Mouse (Mus musculus): ENCODE results near the gene Rpa1.
"Not testable (repeated sequence)": the region's sequence is repeated elsewhere in the genome, so short reads cannot be mapped to it uniquely, and the experiment has no call there.

Rpa1 gene

DNA sequence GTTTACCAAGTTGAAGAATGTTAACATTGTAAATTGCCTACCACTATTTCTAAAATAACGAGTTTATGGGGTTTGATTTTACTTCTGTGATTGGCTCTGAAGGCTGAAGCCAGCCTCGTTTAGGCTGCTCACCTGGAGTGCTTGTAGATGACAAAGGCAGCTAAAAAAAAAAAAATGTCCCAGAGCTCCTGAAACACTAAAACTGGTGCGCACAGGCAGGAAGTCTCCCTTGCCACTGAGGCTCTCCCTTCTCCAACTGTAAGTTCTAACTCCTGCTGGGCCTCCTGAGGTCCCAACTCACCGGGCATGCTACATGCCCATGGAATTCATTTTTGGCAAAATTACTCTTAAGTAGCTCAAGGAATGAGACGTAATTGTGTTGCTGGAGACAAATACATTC lies 28.9 kb downstream of the Rpa1 start:
- DNase-seq (ENCODE audit: low spot score), result no peak

DNA sequence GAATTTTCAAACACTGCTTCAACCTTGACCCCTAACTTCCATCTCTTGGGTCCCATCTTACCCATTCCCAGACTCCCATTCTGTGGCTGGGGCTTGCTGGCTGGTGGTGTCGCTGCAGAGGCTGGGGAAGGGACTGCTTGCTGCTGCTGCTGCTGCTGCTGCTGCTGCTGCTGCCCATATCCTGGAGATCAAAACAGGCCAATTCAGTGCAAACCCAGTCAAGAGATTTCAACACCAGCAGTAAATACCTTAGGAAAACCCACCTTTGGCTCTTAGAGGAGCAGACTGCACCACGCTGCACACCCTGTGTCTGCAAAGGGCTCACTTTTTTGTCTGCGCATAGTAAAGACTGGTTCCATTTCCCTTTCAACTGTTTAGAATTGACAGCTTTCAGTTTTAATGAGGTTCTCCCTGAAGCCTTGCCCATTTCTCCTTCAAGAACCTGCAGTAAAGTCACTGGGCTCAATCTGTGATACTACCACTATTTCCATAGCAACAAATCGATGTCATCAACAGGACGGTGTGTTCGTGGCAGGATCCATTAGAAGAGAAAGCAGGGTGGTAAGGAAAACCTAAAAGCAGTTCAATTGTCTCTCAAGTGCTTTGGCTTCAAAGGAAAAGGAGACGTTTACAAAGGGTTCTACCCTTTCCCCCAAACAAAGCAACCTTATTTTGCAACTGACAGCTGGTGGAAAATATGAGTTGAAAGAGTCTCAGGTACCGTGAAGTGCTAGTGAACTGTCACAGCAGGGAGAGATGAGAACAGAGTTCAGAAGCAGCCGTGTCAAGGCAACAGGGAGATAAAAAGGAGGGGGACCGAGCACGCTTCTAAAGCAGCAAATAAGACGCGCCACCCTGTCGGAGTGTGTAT lies 29.5 kb downstream of the Rpa1 start:
- no peak for DNase-seq (ENCODE audit: low spot score)

DNA sequence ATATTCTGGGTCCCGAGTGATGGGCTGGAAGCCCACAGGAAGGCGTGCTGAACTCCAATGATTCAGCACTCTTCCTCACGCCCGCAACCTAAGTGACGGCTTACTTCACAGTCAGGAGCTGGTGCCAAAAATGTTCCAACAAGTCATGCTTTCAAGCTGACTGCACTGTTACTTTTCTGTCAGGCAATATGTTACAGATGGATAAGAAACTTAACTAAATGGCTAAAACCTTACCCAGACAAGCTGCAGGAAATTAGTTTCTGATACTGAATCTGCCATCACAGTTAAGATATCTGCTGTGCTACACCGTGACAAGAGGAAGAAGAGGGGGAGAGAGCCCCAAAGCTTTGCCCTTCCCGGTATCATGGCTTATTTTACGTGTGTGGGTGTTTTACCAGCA lies 34.3 kb downstream of the Rpa1 start:
- no peak for DNase-seq (ENCODE audit: low spot score)

DNA sequence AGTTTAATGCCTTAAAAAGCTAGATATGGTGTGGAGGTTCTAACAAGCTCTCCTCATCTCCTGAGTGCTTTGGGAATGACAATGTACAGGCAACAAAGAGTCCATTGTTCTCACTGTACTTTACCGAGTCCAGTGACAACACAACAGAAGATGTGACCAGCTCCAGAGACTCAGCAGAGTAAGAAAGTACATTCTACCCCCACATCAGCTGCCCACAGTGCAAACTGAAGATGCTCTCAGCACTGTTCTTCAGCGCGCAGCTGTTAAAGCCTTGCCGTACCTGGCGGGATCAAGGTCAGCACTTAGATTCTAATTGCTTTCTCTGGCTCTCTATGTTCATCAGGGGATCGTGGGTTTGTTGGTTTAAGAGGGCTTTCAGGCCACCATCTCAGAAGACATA lies 36.4 kb downstream of the Rpa1 start:
- DNase-seq (ENCODE audit: low spot score), result no peak

DNA sequence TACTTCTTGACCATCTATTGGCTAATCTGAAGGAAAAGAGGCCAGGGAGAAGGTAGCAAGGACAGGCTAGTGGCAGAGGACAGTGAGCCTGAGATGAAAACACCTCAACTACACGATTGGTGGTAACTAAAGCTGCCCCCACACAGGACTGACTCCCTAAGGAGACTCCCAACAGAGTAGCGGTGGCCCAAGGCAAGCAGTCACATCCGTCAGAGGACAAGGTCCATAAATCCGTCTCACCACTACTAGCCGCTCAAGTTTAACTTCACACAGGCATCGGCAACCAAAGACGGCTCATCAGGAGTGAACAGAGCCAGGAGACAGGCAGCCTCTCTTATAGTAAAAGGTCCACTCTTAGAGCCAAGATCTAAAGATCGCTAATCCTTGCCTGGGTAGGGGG lies 37.3 kb downstream of the Rpa1 start:
- DNase-seq (ENCODE audit: low spot score), result no peak

DNA sequence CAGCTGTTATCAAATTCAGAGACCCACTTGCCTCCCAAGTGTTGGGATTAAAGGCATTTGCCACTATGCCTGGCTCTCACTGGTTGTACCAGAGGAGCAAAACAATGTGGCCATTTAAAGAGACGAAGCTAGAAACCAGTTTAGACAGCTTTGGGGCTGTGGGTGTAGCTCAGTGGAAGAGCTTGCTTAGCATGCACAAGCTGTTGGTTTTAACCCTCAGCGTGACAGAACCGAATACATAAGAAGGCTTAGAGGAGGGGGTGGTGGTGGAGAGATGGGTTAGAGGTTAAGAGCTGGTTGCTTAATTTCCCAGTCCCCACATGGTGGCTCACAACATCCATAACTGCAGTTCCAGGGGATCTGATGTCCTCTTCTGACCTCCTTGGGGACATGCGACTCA lies 39.5 kb downstream of the Rpa1 start:
- DNase-seq (ENCODE audit: low spot score), result no peak

DNA sequence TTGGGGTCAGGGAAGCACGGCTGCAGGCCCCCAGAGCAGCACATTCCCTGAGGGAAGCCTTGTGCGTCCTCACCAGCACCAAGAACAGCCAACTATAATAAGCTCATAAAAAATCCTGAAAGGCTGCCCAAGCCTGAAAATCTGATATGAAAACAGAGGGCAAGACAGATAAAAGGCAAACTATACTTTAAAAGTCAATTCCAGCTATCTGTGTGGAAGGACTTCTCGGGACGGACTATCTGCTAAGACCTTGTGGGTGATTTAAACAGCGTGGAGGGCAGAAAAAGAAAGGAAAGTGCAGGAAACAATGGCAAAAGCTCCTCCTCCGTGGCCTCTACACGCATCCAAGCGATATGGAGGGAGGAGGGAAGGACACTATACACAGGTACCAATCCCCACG lies 43.3 kb downstream of the Rpa1 start:
- DNase-seq (ENCODE audit: low spot score), result no peak

DNA sequence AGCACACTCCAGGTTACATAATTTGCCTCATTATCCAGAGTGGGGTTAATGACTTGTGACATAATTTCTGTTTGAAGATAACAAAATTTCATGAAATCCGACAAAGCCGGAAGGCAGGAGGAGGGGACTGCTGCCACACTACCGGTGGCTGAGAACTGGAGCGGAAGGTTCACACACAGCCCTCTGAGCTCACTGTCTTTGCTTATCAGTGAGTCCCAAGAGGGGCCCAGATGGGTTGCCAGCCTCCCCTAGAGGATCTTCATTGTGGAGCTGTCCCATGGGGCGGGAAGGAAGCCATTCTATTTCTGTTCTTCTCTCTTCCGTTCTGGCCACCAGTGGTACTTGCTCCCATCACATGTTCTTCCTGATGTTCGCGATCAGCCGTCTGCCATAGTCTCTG lies 47.2 kb downstream of the Rpa1 start:
- no peak for DNase-seq (ENCODE audit: low spot score)

DNA sequence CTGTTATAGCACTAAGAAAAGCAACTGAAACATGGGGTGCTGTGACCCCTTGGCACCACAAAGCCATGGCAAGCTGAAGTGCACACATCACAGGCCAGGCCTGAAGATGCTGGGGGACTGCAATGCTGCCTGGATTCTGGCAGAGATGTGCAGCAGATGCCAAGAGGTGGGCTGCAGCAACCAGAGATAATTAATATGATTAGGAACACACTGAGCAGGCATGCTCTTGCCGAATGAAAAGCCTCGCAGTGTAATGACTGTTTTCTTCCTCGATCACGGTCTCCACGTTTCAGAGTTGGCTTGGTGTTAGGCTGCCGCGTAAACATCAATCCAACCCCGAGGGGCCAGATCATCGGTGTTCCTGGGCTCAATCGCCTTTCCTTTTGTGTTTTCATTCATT lies 48.3 kb downstream of the Rpa1 start:
- DNase-seq (ENCODE audit: low spot score), result no peak

DNA sequence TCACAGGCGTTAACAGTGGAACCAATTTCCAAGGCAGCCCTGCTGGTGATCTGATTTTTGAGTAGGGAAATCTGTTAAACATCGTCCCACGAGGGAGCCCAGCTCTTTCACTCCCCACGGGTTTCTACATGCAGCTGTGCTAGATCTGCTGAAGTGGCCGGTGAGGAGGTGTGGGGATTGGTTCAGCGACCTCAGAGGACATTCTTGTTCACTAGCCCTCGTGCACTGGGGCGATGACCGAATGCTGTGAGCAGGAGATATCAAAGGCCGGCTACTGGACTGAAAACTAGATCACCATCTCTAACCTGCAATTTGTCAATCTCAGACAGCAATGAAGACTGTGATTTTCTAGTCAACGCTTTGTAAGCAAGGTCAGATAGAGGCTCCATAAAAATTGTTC lies 49.6 kb downstream of the Rpa1 start:
- no peak for DNase-seq (ENCODE audit: low spot score)

DNA sequence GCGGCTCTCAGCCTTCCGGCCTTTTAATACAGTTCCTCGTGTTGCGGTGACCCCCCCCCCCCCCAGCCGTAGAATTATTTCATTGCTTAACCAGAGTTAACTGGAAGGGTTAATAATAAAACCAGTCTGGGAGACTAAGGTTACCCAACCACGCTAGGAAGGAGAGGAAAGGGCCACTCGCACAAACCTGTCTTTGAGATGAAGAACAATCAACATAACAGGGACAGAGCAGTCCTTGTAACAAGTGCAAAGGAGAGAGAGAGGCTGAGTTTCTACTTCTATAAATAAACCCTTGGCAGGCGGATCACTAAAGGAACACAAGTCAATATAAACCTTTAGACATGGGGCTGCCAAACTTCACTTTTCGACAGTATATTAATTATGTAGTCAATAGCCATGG lies 50.5 kb downstream of the Rpa1 start:
- no peak for DNase-seq (ENCODE audit: low spot score)

DNA sequence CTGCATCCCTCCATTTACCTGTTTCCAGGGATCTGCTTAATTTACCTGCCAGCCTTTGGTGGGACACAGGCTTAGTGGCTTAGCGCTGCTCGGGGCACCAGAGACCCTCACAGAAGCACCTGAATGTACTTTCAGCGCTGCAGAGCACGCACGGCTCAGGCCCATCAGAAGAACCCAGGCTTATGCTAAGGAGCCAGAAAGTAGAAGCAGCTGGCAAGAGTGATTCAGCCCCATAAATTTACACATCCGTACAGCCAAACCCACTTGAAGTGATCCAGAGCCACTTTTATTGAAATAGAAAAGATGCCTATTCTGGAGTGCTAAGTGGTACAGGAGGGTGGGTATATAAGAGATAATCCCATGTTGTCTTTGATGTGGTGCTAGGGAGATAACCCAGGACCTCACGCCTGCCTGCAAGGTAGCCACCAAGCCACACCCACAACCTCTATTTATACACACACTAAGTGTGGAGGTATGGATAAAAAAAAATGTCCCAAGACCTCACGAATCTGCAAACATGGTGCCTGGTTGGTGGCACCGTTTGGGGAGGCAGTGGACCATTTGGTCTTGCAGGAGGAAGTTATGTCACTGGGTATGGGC lies 51.6 kb downstream of the Rpa1 start:
- no peak for DNase-seq (ENCODE audit: low spot score)

DNA sequence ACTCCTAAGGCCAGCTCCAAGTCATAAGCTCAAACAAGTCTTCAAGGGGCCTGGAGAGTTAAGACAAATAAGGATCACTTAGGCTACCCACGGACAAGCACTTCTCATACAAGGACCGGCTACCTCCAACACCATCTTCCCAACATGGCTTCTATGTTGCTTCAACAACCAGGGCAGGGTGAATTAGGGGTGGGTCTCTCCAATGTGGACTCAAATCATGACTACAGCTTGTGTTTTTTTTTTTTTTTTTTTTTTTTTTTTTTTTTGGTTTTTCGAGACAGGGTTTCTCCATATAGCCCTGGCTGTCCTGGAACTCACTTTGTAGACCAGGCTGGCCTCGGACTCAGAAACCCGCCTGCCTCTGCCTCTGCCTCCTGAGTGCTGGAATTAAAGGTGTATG lies 52.6 kb downstream of the Rpa1 start:
- not testable (repeated sequence) for DNase-seq (ENCODE audit: low spot score)

DNA sequence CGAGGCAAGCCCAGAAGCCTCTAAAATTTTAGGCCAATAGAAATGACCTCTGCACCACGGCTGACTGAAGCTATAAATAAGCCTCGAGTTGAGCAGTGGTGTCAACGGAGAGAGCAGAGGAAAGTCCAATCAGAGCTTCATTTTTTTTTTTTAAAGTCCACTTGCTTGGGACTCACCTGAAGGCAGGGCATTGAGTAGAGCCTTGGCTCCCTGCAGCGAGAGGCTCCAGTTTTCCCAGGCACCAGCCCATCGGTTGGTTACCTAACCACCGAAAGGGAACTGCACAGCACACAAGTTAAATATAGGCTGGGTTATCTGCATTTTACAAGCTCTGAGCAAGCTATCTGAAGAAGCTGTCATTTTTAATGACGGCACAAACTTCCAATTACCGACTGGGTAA lies 53.3 kb downstream of the Rpa1 start:
- no peak for DNase-seq (ENCODE audit: low spot score)

DNA sequence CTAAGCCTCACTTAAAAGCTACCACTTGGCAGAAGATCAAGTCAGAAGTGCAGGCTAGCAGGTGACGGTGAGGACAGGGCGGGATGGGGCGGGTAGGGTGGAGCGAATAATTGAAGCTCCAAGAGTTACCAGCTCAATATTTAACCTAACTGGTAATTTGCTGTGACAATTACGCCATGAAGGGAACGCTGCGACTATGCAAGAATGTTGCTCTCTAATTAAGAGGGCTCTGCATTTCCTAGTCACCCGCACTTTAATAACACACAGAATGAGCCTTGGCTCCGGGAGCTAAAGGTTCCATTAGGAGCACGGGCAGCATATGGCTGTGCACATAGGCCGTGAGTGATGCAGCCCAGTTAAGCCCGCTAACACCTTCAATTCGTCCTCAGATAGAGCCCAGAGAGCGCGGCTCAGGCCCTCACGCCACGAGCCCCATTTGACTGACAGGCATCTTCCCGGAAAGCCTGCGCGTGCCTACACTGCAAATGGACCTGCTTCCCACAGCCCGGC lies 54.2 kb downstream of the Rpa1 start:
- no peak for DNase-seq (ENCODE audit: low spot score)

DNA sequence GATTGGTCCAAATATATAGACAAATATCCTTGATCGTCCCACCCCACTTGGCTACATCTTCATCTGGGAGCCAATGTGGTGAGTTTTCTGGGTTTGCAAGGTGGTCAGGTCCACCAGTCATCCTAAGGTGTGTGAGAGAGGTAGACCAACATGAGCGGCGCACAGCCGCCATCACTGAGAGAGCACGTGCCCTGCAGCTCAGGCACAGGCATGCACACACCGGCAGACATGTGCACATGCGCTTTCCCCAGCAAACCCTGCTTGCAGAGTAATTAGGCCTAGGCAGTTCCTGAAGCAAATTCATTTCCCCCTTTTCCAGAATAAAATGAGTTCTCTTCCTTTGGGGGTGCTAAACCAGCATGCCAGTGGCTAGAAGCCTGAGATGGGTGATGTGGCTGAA lies 55.8 kb downstream of the Rpa1 start:
- no peak for DNase-seq (ENCODE audit: low spot score)

DNA sequence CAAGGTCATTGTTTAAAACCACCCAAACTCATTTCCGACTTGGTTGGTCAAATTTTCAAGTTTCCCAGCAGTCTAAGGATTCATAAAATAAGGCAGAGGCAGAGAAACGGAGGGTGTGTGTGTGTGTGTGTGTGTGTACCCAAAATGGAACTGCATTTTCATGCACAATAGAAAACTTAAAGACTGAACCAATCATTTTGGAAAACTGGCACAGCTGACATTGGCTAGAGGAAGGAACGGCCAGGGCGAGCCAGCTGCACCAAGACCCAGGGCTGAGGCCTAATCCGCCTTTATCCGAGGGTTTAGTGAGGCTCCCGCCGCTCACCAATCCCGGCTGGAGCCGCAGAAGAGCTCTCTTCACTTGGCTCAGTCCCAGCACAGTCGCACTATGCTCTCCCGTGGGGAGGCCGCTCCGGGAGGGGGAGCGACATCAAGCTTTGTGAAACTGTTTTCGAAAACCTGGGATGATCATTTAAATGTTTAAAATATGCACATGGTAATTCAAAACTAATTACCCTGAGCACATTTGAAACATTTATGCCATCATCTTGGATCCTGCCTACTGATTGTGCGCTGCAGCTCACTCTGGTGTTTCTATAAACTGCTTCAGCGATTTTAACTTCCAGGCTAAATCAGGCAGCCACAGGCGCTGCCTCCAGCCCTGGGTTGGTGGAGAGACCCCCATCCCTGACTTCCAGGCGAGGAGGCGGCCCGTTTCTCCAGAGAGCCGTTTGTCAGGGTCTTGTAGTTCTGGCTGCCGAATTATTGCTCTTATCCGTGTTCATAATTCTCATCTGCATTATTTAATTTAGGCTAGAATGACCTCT lies 56.5 kb downstream of the Rpa1 start:
- DNase-seq (ENCODE audit: low spot score), result no peak

DNA sequence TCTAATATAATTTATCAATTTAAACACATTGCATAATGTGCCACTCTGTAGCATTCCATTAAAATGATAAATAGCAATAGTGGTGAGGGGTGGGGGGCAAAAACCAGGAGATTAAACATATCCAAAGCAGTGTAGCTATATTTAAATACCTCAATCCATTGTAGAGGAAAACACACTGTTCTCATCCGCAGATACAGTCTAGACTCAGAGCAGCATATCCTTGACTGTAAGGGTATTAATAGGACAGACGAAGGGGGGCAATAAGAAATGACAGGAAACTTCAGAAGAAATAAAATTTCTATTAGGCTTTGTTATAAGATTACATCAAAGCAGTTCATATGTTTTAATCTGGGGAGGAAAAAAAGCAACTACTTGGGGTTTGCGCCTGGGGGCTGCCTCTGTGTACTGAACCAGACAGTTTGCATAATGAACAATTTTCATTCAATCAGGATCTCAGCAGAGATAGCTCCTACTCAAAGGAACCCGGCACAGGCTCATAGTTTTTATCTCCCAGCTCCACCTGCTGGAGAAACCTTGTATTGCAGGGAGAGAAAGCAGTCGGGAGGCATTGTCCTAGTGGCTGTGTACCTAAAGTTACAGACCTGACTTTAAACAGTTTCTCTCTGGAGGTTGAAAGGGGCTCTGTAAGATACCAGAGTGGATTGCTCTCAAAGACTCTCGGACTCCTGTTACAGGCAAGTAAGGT lies 57.4 kb downstream of the Rpa1 start:
- peak; percentile 89 for DNase-seq (ENCODE audit: low spot score)

DNA sequence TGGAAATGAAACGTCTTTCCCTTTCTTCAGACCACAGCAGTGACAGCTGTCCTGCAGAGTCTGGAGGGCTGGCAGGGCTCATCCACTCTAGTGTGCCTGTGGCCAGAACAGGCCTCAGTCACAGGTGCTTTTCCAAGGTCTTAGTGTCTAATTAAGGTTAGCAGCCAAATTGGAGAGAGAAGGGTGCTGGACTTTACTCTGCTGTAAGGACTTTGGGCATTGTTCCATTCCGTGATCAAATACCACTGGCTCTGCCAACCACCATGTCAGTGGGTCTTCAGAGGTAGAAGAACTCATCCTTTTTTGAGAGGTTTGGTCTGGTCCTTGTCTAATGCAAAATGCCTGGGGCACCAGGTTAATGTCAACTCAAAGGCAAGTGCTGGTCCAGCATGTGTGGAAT lies 59.0 kb downstream of the Rpa1 start:
- DNase-seq (ENCODE audit: low spot score), result no peak

DNA sequence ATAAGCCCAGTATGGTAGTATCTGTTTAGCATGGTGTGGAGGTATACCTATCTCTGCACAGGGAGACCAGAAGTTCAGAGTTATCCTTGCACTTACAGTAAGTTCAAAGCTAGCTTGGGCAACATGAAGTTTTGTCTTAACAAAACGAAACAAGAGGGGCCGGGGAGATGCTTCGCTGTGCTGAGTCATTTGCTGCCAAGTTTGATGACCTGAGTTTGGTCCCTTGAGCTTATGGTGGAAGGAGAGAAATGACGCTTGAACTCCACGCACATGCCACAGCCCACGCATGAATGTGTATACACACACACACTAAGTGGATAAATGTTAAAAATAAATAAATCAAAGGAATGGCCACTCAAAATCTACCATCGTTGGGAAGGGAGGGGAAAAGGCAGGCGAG lies 59.6 kb downstream of the Rpa1 start:
- DNase-seq (ENCODE audit: low spot score), result no peak

DNA sequence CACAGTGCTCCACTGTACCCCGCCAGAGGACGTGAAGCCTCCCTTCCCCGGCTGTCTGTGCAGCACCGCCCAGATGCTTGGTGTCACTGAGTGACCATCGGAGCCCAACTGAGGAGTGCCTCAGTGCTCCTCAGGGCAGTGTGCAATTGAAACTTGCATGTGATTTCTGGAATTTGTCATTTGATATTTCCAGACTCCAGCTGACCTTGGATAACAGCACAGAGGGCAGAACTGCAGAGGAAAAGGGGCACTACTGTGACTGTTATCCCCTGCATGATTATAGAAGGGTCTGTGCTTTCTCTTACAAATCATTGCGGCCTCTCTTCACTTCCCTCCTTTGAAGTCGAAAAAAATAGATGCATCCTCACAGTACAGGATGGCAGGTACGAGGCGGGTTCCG lies 60.2 kb downstream of the Rpa1 start:
- DNase-seq (ENCODE audit: low spot score), result no peak

DNA sequence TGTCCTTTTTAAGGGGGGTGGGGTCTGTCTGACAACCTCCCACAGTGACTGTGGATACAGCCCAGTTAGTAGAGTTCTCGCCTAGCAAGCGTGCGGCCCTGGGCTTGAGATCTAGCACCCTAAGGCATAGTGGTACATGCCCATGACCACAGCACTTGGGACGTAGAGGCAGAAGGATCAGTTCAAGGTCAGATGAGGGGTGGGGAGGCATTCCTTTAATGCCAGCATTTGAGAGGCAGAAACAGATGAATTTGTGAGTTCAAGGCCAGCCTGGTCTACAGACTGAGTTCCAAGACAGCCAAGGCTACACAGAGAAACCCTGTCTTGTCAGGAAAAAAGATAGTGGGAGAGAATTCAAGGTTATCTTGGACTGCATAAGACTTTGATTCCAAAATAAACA lies 61.3 kb downstream of the Rpa1 start:
- no peak for DNase-seq (ENCODE audit: low spot score)

Data from left cerebral cortex, adult 11 months (tissue).